Mouse (Mus musculus): ENCODE results near the gene Usp48. TPM values are rescaled to one million over a fixed set of nuclear protein-coding genes. Genes with fewer than 3 reads are reported as not detected.

Gene Usp48
- polyA plus RNA-seq, 1 experiment from 2014 or later = 76.8 TPM

GRCm38 (mm10) chr4:137666958-137667345, 73.4 kb downstream of the Usp48 start:
- ATAC-seq (ENCODE audit: low FRiP score, low TSS enrichment) (no peak), DNase-seq (no peak)
- Histone ChIP-seq H3K27me3 (ENCODE audit: control insufficient read depth, insufficient read depth, low read length) (no peaks in the 10 kb centered on the region; the same call in 1 of the 2 replicates), H3K9me3 (ENCODE audit: control insufficient read depth, low read length) (no peaks in the 10 kb centered on the region), H3K27ac (replicated peaks; ENCODE audit: low read depth, low read length) (no peak overlapping the region), H3K4me1 (ENCODE audit: control insufficient read depth, insufficient read depth, low read length) (peaks cover 20% of the 10 kb centered on the region), H3K4me2 (ENCODE audit: low read length) (no peak overlapping the region), H3K4me3 (replicated peaks; ENCODE audit: low read depth, low read length) (no peak overlapping the region), H3K36me3 (ENCODE audit: control insufficient read depth, insufficient read depth, low read length) (no peaks in the 10 kb centered on the region), H3K9ac (replicated peaks; ENCODE audit: low read length) (no peak overlapping the region)
- 66% methylated on average over 8 of the region's 8 CpGs for WGBS

- 45% methylated on average over 5 of the region's 5 CpGs for WGBS
- peaks cover 20% of the 10 kb centered on the region for H3K4me1 ChIP-seq (ENCODE audit: control insufficient read depth, insufficient read depth, low read length)
- no peak overlapping the region for H3K4me3 ChIP-seq (replicated peaks; ENCODE audit: low read depth, low read length)
- DNase-seq = no peak
- no peaks in the 10 kb centered on the region for H3K36me3 ChIP-seq (ENCODE audit: control insufficient read depth, insufficient read depth, low read length)
- no peaks in the 10 kb centered on the region for H3K9me3 ChIP-seq (ENCODE audit: control insufficient read depth, low read length)
- no peak overlapping the region for H3K27ac ChIP-seq (replicated peaks; ENCODE audit: low read depth, low read length)
- no peak for ATAC-seq (ENCODE audit: low FRiP score, low TSS enrichment)
- no peaks in the 10 kb centered on the region; the same call in 1 of the 2 replicates for H3K27me3 ChIP-seq (ENCODE audit: control insufficient read depth, insufficient read depth, low read length)
- H3K4me2 ChIP-seq (ENCODE audit: low read length) = no peak overlapping the region
- no peak overlapping the region; the same call in 1 of the 2 replicates for H3K9ac ChIP-seq (replicated peaks; ENCODE audit: low read length)
Measured at GRCm38 (mm10) chr4:137667747-137668146, 74.2 kb downstream of the Usp48 start.

- Histone ChIP-seq H3K4me2 (ENCODE audit: low read length) (no peak overlapping the region), H3K27me3 (ENCODE audit: control insufficient read depth, insufficient read depth, low read length) (no peaks in the 10 kb centered on the region), H3K9ac (replicated peaks; ENCODE audit: low read length) (no peak overlapping the region), H3K9me3 (ENCODE audit: control insufficient read depth, low read length) (no peaks in the 10 kb centered on the region), H3K27ac (replicated peaks; ENCODE audit: low read depth, low read length) (no peak overlapping the region), H3K4me1 (ENCODE audit: control insufficient read depth, insufficient read depth, low read length) (peaks cover 6% of the 10 kb centered on the region), H3K36me3 (ENCODE audit: control insufficient read depth, insufficient read depth, low read length) (no peaks in the 10 kb centered on the region), H3K4me3 (replicated peaks; ENCODE audit: low read depth, low read length) (no peak overlapping the region)
- no peak for ATAC-seq (ENCODE audit: low FRiP score, low TSS enrichment)
- 82% methylated on average over 13 of the region's 13 CpGs for WGBS
- DNase-seq = no peak
Measured at GRCm38 (mm10) chr4:137671711-137672500, 78.4 kb downstream of the Usp48 start.

- no peaks in the 10 kb centered on the region for H3K9me3 ChIP-seq (ENCODE audit: control insufficient read depth, low read length)
Measured at GRCm38 (mm10) chr4:137675566-137675965, 82.0 kb downstream of the Usp48 start.

GRCm38 (mm10) chr4:137676057-137676456, 82.5 kb downstream of the Usp48 start:
- no peaks in the 10 kb centered on the region; the same call in 1 of the 2 replicates for H3K27me3 ChIP-seq (ENCODE audit: control insufficient read depth, insufficient read depth, low read length)
- H3K9ac ChIP-seq (replicated peaks; ENCODE audit: low read length) = no peak overlapping the region
- H3K4me1 ChIP-seq (ENCODE audit: control insufficient read depth, insufficient read depth, low read length) = peaks cover 11% of the 10 kb centered on the region
- H3K4me3 ChIP-seq (replicated peaks; ENCODE audit: low read depth, low read length) = no peak overlapping the region
- peak; percentile 87 for DNase-seq
- no peak overlapping the region for H3K4me2 ChIP-seq (ENCODE audit: low read length)
- ATAC-seq (ENCODE audit: low FRiP score, low TSS enrichment) = no peak
- no peak overlapping the region for H3K27ac ChIP-seq (replicated peaks; ENCODE audit: low read depth, low read length)
- H3K36me3 ChIP-seq (ENCODE audit: control insufficient read depth, insufficient read depth, low read length) = no peaks in the 10 kb centered on the region
- 8% methylated on average over 11 of the region's 11 CpGs for WGBS
- no peaks in the 10 kb centered on the region for H3K9me3 ChIP-seq (ENCODE audit: control insufficient read depth, low read length)

More at GRCm38 (mm10) chr4:137675566-137675965, 82.0 kb downstream of the Usp48 start:
- H3K4me3 ChIP-seq (replicated peaks; ENCODE audit: low read depth, low read length) = no peak overlapping the region
- WGBS = 64% methylated on average over 7 of the region's 7 CpGs
- no peaks in the 10 kb centered on the region; the same call in 1 of the 2 replicates for H3K27me3 ChIP-seq (ENCODE audit: control insufficient read depth, insufficient read depth, low read length)
- H3K36me3 ChIP-seq (ENCODE audit: control insufficient read depth, insufficient read depth, low read length) = no peaks in the 10 kb centered on the region
- no peak overlapping the region for H3K9ac ChIP-seq (replicated peaks; ENCODE audit: low read length)
- H3K27ac ChIP-seq (replicated peaks; ENCODE audit: low read depth, low read length) = no peak overlapping the region
- ATAC-seq (ENCODE audit: low FRiP score, low TSS enrichment) = no peak
- no peak for DNase-seq
- H3K4me2 ChIP-seq (ENCODE audit: low read length) = no peak overlapping the region
- H3K4me1 ChIP-seq (ENCODE audit: control insufficient read depth, insufficient read depth, low read length) = peaks cover 7% of the 10 kb centered on the region; the same call in 1 of the 2 replicates

GRCm38 (mm10) chr4:137676700-137677484, 83.3 kb downstream of the Usp48 start:
- H3K4me1 ChIP-seq (ENCODE audit: control insufficient read depth, insufficient read depth, low read length) = peaks cover 19% of the 10 kb centered on the region
- no peaks in the 10 kb centered on the region for H3K36me3 ChIP-seq (ENCODE audit: control insufficient read depth, insufficient read depth, low read length)
- no peaks in the 10 kb centered on the region; the same call in 1 of the 2 replicates for H3K27me3 ChIP-seq (ENCODE audit: control insufficient read depth, insufficient read depth, low read length)
- H3K27ac ChIP-seq (replicated peaks; ENCODE audit: low read depth, low read length) = no peak overlapping the region
- H3K9me3 ChIP-seq (ENCODE audit: control insufficient read depth, low read length) = no peaks in the 10 kb centered on the region
- H3K9ac ChIP-seq (replicated peaks; ENCODE audit: low read length) = no peak overlapping the region
- no peak overlapping the region for H3K4me2 ChIP-seq (ENCODE audit: low read length)
- H3K4me3 ChIP-seq (replicated peaks; ENCODE audit: low read depth, low read length) = no peak overlapping the region
- no peak for DNase-seq
- no peak for ATAC-seq (ENCODE audit: low FRiP score, low TSS enrichment)
- WGBS = 66% methylated on average over 13 of the region's 13 CpGs

- H3K27me3 ChIP-seq (ENCODE audit: control insufficient read depth, insufficient read depth, low read length) = no peaks in the 10 kb centered on the region; the same call in 1 of the 2 replicates
- no peak overlapping the region for H3K4me2 ChIP-seq (ENCODE audit: low read length)
- 87% methylated on average over 5 of the region's 5 CpGs for WGBS
- no peak overlapping the region for H3K9ac ChIP-seq (replicated peaks; ENCODE audit: low read length)
- H3K4me1 ChIP-seq (ENCODE audit: control insufficient read depth, insufficient read depth, low read length) = peaks cover 23% of the 10 kb centered on the region
- H3K4me3 ChIP-seq (replicated peaks; ENCODE audit: low read depth, low read length) = no peak overlapping the region
- no peak overlapping the region for H3K27ac ChIP-seq (replicated peaks; ENCODE audit: low read depth, low read length)
- DNase-seq = no peak
- ATAC-seq (ENCODE audit: low FRiP score, low TSS enrichment) = no peak
- H3K9me3 ChIP-seq (ENCODE audit: control insufficient read depth, low read length) = no peaks in the 10 kb centered on the region
- H3K36me3 ChIP-seq (ENCODE audit: control insufficient read depth, insufficient read depth, low read length) = no peaks in the 10 kb centered on the region
Measured at GRCm38 (mm10) chr4:137677906-137678305, 84.4 kb downstream of the Usp48 start.

GRCm38 (mm10) chr4:137678568-137678967, 85.0 kb downstream of the Usp48 start:
- Histone ChIP-seq H3K4me1 (ENCODE audit: control insufficient read depth, insufficient read depth, low read length) (peaks cover 23% of the 10 kb centered on the region), H3K27me3 (ENCODE audit: control insufficient read depth, insufficient read depth, low read length) (no peaks in the 10 kb centered on the region; the same call in 1 of the 2 replicates), H3K9me3 (ENCODE audit: control insufficient read depth, low read length) (no peaks in the 10 kb centered on the region), H3K4me3 (replicated peaks; ENCODE audit: low read depth, low read length) (no peak overlapping the region), H3K9ac (replicated peaks; ENCODE audit: low read length) (no peak overlapping the region), H3K27ac (replicated peaks; ENCODE audit: low read depth, low read length) (no peak overlapping the region), H3K4me2 (ENCODE audit: low read length) (no peak overlapping the region), H3K36me3 (ENCODE audit: control insufficient read depth, insufficient read depth, low read length) (no peaks in the 10 kb centered on the region)
- DNase-seq (no peak), ATAC-seq (ENCODE audit: low FRiP score, low TSS enrichment) (no peak)
- WGBS = 86% methylated on average over 9 of the region's 9 CpGs

Data from midbrain, embryonic 14.5 days (tissue).